ENCODE assay signal across 8 mouse cellular contexts in genomic region chr1:86503906-86504696, GRCm38 (mm10). TPM values are rescaled to one million over a fixed set of nuclear protein-coding genes. Genes with fewer than 3 reads are reported as not detected.
A peak's percentile ranks its signal among the peaks of the same experiment; 100 is the strongest.
DNase-seq lines count a peak whose midpoint lies in the region; ATAC-seq and TF ChIP-seq lines count a peak whose summit lies in the region.

No protein-coding gene starts in this region.

- TF ChIP-seq CTCF in bone marrow macrophage, adult 2 months (IDR thresholded peaks at IDR 0.05; ENCODE audit: low read depth, low read length), result peak; percentile 54
- TF ChIP-seq CTCF in liver, adult 2 months (IDR thresholded peaks at IDR 0.05; ENCODE audit: low read depth, low read length), result peak; percentile 66

- H3K79me2 ChIP-seq in liver, adult 2 months (ENCODE audit: control insufficient read depth, insufficient read depth, low read length), result no peaks in the 10 kb centered on the region

- no peaks in the 10 kb centered on the region for H3K9me3 ChIP-seq in erythroblast, embryonic 14.5 days (ENCODE audit: control insufficient read depth, low read length)
- no peaks in the 10 kb centered on the region for H3K9me3 ChIP-seq in heart, embryonic 11.5 days (replicated peaks; ENCODE audit: control insufficient read depth, low read length)
- H3K9me3 ChIP-seq in kidney, embryonic 16.5 days (ENCODE audit: low read length), result no peaks in the 10 kb centered on the region

- peaks cover 30% of the 10 kb centered on the region for H3K4me1 ChIP-seq in bone marrow macrophage, adult 2 months (ENCODE audit: control insufficient read depth, insufficient read depth, low read length)
- H3K4me1 ChIP-seq in erythroblast, embryonic 14.5 days (ENCODE audit: control insufficient read depth), result peaks cover 68% of the 10 kb centered on the region
- H3K4me1 ChIP-seq in heart, embryonic 11.5 days (ENCODE audit: control insufficient read depth, insufficient read depth, low read length), result peaks cover 39% of the 10 kb centered on the region
- H3K4me1 ChIP-seq in kidney, embryonic 16.5 days (ENCODE audit: insufficient read depth, low read length), result peaks cover 54% of the 10 kb centered on the region
- H3K4me1 ChIP-seq in liver, adult 2 months (ENCODE audit: control insufficient read depth, insufficient read depth, low read length), result peaks cover 13% of the 10 kb centered on the region

- peaks cover 26% of the 10 kb centered on the region for H3K27me3 ChIP-seq in erythroblast, embryonic 14.5 days (ENCODE audit: control insufficient read depth)
- no peaks in the 10 kb centered on the region for H3K27me3 ChIP-seq in heart, embryonic 11.5 days (ENCODE audit: control insufficient read depth, insufficient read depth, low read length)
- no peaks in the 10 kb centered on the region for H3K27me3 ChIP-seq in kidney, embryonic 16.5 days (ENCODE audit: insufficient read depth, low read length)
- H3K27me3 ChIP-seq in liver, adult 2 months (ENCODE audit: control insufficient read depth, insufficient read depth, low read length), result no peaks in the 10 kb centered on the region

- H3K9ac ChIP-seq in heart, embryonic 11.5 days (ENCODE audit: low read depth, low read length), result peak overlapping the region; percentile 84
- H3K9ac ChIP-seq in kidney, embryonic 16.5 days (replicated peaks; ENCODE audit: low read length), result peak overlapping the region; percentile 79
- peak overlapping the region; percentile 68 for H3K9ac ChIP-seq in liver, adult 2 months (ENCODE audit: low read depth, low read length)

- no peaks in the 10 kb centered on the region for H3K36me3 ChIP-seq in erythroblast, embryonic 14.5 days (ENCODE audit: control insufficient read depth)
- H3K36me3 ChIP-seq in heart, embryonic 11.5 days (ENCODE audit: control insufficient read depth, insufficient read depth, low read length), result no peaks in the 10 kb centered on the region
- H3K36me3 ChIP-seq in kidney, embryonic 16.5 days (ENCODE audit: insufficient read depth, low read length), result no peaks in the 10 kb centered on the region
- no peaks in the 10 kb centered on the region for H3K36me3 ChIP-seq in liver, adult 2 months (ENCODE audit: control insufficient read depth, insufficient read depth, low read length)

- WGBS in heart, embryonic 11.5 days (ENCODE audit: insufficient replicate concordance), result under 1% methylated on average over 64 of the region's 64 CpGs
- WGBS in kidney, embryonic 16.5 days, result under 1% methylated on average over 64 of the region's 64 CpGs
- WGBS in liver, adult 2 months, result under 1% methylated on average over 64 of the region's 64 CpGs

- H3K4me2 ChIP-seq in heart, embryonic 11.5 days, result peak overlapping the region; percentile 84
- peak overlapping the region; percentile 59 for H3K4me2 ChIP-seq in kidney, embryonic 16.5 days (replicated peaks; ENCODE audit: low read depth, low read length)

- peak overlapping the region; percentile 75 for H3K27ac ChIP-seq in bone marrow macrophage, adult 2 months (ENCODE audit: insufficient read depth, low read depth, low read length)
- H3K27ac ChIP-seq in heart, embryonic 11.5 days (ENCODE audit: low read depth, low read length), result peak overlapping the region; percentile 93
- peak overlapping the region; percentile 96 for H3K27ac ChIP-seq in kidney, embryonic 16.5 days (ENCODE audit: low read length)
- peak overlapping the region; percentile 69 for H3K27ac ChIP-seq in liver, adult 2 months (replicated peaks; ENCODE audit: insufficient read depth, low read depth, low read length)

- peak overlapping the region; percentile 58 for H3K4me3 ChIP-seq in bone marrow macrophage, adult 2 months (ENCODE audit: insufficient read depth, low read length)
- H3K4me3 ChIP-seq in erythroblast, embryonic 14.5 days (replicated peaks), result peak overlapping the region; percentile 64
- peak overlapping the region; percentile 45 for H3K4me3 ChIP-seq in heart, embryonic 11.5 days (ENCODE audit: low read depth, low read length)
- H3K4me3 ChIP-seq in kidney, embryonic 16.5 days (ENCODE audit: low read length), result peak overlapping the region; percentile 47
- H3K4me3 ChIP-seq in liver, adult 2 months (ENCODE audit: insufficient read depth, low read depth, low read length), result peak overlapping the region; percentile 61

- peak; percentile 99 for DNase-seq in A20 (ENCODE audit: low read depth, low spot score)
- peak; percentile 80 for DNase-seq in liver, adult 2 months (ENCODE audit: extremely low read depth, low read depth, low spot score)
- peak; percentile 88 to 92 for DNase-seq in spleen, postnatal 4 days (ENCODE audit: low spot score in 2 of 2)

- peak; percentile 85 for ATAC-seq in heart, embryonic 11.5 days (replicated peaks; ENCODE audit: insufficient number of reproducible peaks, low FRiP score, low TSS enrichment)
- ATAC-seq in kidney, embryonic 16.5 days (ENCODE audit: low FRiP score, low TSS enrichment), result peak; percentile 91
- peak; percentile 48 for ATAC-seq in monocyte, adult 5-6 weeks (replicated peaks; ENCODE audit: insufficient number of reproducible peaks, low FRiP score, low TSS enrichment, poor library complexity, severe bottlenecking)

- TF ChIP-seq POLR2A in bone marrow macrophage, adult 2 months (IDR thresholded peaks at IDR 0.05; ENCODE audit: borderline replicate concordance, low read depth, low read length), result peak; percentile 29; the same call in 1 of the 2 replicates
- 0 out of 2 replicates have a peak, but pooled peaks have one; percentile 35 for TF ChIP-seq POLR2A in liver, adult 2 months (IDR thresholded peaks at IDR 0.05; ENCODE audit: extremely low read depth, insufficient read depth, low read length)

RNA-seq across cellular contexts. Expression of gene Ptma, which starts 22.4 kb away (rescaled TPM):
- 1,364 and 1,417 TPM in 2 replicates for polyA plus RNA-seq in bone marrow macrophage, adult 2 months (2012; ENCODE audit: insufficient read depth, insufficient read length, missing spikeins)
- polyA plus RNA-seq in erythroblast, embryonic 14.5 days (2012), result 597 and 661 TPM in 2 replicates
- 1,195 and 1,343 TPM in 2 replicates for polyA plus RNA-seq in heart, embryonic 11.5 days (2014; fragmentation: Nextera tagmentation; extraction: Ambion mirVana)
- polyA plus RNA-seq in kidney, embryonic 16.5 days (2015; fragmentation: Nextera tagmentation; extraction: Ambion mirVana), result 2,279 and 2,662 TPM in 2 replicates
- 259 and 274 TPM in 2 replicates for total RNA-seq in liver, adult 2 months (2014; rRNA removed)
- 214 and 240 TPM in 2 replicates for polyA plus RNA-seq in liver, adult 2 months (2012; rRNA removed)
- 2,048 to 2,960 TPM (median 2,606 TPM) in 3 replicates for total RNA-seq in monocyte, adult 5-6 weeks (2017)

Comparison
In these comparisons a context has a peak if more than half of its experiments do, and no peak if none do; other contexts are left out.
1. Peak in every context shown above with its lines: DNase-seq, ATAC-seq, H3K4me3 ChIP-seq and H3K27ac ChIP-seq.